Mouse (Mus musculus): ENCODE data around the gene Olfr351.

Olfr351 gene

DNA sequence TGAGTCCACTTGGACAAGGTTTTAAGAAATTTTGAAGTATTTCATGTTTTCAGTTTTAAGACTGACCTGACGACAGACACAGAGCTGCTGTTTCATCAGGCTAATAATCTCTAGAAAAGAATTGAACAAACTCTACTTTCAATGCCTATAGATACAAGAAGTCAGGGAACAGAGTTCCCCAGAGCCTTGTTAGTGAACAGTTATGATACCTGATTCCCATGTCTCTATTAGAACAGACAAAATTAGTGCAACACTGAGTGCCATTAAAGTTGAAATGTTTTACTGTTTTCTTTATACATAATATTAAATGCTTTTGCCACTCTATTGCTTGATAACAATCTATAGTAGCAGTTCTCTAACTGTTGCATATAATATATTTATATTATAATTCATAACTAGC is at the start of gene Olfr351:
Gene Olfr351 (minus strand): TSS at position 101 of the 400 bp plus-strand sequence.
- no peak for DNase-seq (ENCODE audit: low spot score)

DNA sequence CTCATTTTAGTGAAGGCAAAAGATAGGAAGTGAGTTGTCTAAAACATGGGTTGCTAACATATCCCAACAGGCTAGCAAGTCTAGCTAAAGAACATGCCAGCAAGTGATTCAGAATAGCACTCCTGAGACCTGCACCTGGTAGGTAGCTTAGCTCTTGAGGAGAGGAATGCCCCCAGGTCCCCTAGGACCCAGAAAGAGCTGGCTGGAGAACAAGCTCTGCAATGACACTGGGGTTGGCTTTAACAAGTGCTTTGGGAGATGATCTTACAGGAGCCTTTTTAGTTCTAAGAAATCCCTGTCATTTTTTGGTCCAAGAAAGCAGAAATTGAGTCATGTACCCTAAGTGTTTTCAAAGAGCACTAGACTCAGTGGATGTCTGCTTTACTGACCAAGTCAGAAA is 42.9 kb upstream of the Olfr351 start, which contains the start of gene Olfr354:
Gene Olfr354 (plus strand): TSS at position 301 of the 400 bp plus-strand sequence.
- DNase-seq (ENCODE audit: low spot score), result no peak

DNA sequence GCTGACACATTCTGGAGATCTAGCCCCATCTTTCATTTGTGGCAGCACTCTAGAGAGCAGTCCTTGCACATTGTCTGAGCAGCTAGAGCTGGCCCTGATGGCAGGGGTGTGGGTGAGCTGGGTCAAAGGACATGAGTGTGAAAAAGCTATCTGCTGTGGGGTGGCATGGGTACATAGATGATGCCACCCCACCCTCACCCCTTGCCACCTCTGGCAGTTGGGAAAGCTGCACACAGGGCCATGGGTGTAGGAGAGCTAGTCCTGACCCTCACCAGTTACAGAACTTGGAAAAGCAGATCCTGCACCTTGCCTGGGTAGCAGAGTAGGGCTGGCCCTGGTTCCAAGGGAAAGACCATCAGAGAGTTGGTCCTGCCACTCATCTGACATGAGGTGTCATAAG is 34.7 kb upstream of the Olfr351 start:
- no peak for DNase-seq (ENCODE audit: low spot score)

DNA sequence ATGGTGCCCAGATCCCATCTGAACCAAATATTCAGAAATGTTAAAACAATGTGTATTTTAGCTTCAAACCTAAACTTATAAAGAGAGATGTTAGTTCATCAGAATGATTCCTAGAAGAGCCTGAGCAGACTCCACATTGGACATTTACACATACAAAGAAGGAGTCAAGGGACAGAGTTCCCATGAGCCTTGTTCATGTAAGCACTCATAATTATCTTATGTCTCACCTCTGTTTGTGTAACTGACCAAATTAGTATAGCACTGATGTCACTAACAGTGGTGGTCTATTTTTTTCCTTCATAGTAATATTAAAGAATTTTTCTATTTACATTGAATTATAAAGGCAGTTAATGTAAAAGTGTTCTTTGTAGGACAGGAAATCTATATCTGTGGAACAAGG is 30.4 kb upstream of the Olfr351 start, which contains the start of gene Olfr353:
Gene Olfr353 (minus strand): TSS at position 101 of the 400 bp plus-strand sequence.
- no peak for DNase-seq (ENCODE audit: low spot score)

DNA sequence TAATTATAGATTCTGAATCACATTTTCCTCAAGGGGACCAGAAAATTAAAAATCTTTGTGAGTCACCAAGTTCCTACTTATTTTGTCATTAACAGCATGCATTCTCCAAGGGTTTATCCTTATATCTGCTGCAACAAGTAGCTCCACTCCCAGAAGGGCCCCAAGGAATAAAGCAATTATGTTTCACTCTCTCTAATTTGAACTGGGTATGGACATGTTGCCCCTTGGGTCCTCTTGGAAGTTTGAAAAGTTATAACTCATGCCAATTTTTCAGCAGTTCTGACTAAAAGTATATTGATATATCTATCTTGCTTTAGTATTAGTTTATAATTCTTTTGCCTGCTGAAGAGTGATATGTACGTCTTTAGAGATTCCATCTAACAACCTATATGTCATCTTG is 5.7 kb upstream of the Olfr351 start, which contains the start of gene Olfr352:
Gene Olfr352 (plus strand): TSS at position 301 of the 400 bp plus-strand sequence.
- no peak for DNase-seq (ENCODE audit: low spot score)

DNA sequence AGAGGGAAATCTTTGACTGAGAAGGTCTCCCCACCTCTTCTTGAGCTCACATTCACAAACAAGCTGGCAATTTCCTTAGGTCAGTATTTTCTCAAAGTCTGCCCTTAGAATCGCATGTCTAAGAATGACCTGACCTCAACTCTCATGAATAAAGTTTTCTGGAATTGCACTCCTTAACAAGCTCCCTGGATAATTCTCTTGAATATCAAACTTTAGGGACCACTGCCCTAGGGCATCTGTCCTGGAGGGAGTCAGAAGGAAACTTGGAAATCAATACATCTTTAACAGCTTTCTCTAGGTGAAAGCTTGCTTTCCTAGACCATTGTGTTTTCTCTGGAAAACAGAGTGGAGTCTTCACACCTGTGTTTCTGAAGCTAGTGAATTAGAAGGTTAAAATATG is 16.4 kb downstream of the Olfr351 start, which contains the start of gene Olfr350:
Gene Olfr350 (plus strand): TSS at position 301 of the 400 bp plus-strand sequence.
- DNase-seq (ENCODE audit: low spot score), result no peak

DNA sequence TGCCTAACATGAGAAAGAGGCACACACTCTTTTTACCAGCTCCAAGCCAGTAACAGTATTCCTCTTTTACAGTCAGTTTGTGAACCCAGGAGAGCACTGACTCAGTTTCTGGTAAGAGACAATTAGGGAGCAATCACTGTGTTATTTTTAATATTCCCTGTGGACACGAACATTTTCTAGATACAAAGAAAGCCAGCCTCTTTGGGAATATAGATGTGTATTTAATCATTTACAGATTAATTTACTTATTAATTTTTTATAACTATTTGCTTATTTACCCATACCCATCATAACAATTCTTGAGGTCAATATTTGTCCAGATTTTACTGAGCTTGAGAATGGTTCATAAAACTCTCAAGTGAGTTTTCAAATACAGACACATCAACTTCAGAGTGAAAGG is 45.5 kb downstream of the Olfr351 start, which contains the start of gene Olfr3:
Gene Olfr3 (minus strand): TSS at position 101 of the 400 bp plus-strand sequence.
- DNase-seq (ENCODE audit: low spot score), result no peak
